Mouse (Mus musculus) kidney, embryonic 16.5 days (tissue): ENCODE measurements around the gene Lgi2. TPM values are rescaled to one million over a fixed set of nuclear protein-coding genes. Genes with fewer than 3 reads are reported as not detected.

Experiments used
- ATAC-seq: fragments of 200-750 bp; cut with Nextera tagmentation; 2 replicates; pipeline ENCODE4 v1.8.0; 2017; ENCODE audit warnings: moderate TSS enrichment; ENCODE audit not compliant: low FRiP score, low TSS enrichment
- H3K27ac ChIP-seq: fragments of 300-500 bp; sonication (generic); 2 replicates; pipeline ENCODE4 v1.5.1; 2014; ENCODE audit warnings: low read length
- H3K27me3 ChIP-seq: fragments of 300-500 bp; sonication (generic); 2 replicates; pipeline ENCODE4 v1.6.1; 2014; ENCODE audit warnings: low read length, control low read depth, mixed read lengths; ENCODE audit not compliant: insufficient read depth
- H3K36me3 ChIP-seq: fragments of 300-500 bp; sonication (generic); 2 replicates; pipeline ENCODE4 v1.6.1; 2014; ENCODE audit warnings: low read length, control low read depth, mixed read lengths; ENCODE audit not compliant: insufficient read depth
- H3K4me1 ChIP-seq: fragments of 300-500 bp; sonication (generic); 2 replicates; pipeline ENCODE4 v1.6.1; 2014; ENCODE audit warnings: low read length, control low read depth, mixed read lengths; ENCODE audit not compliant: insufficient read depth
- H3K4me2 ChIP-seq: fragments of 300-500 bp; sonication (generic); replicated peaks from 2 replicates; pipeline ENCODE4 v1.6.1; 2014; ENCODE audit warnings: low read depth, low read length
- H3K4me3 ChIP-seq: fragments of 300-500 bp; sonication (generic); 2 replicates; pipeline ENCODE4 v1.5.1; 2014; ENCODE audit warnings: mild to moderate bottlenecking, low read length
- H3K9ac ChIP-seq: fragments of 300-500 bp; sonication (generic); replicated peaks from 2 replicates; pipeline ENCODE4 v1.6.1; 2014; ENCODE audit warnings: low read length
- H3K9me3 ChIP-seq: fragments of 300-500 bp; sonication (generic); 2 replicates; pipeline ENCODE4 v1.6.1; 2016; ENCODE audit warnings: low read length, control low read depth
- WGBS: fragments of 180-500 bp; shearing (Covaris S2); extraction: QIAGEN DNeasy Blood & Tissue Kit; methylation state at CpG from one replicate; pipeline ENCODE4 v1.1.7; 2014; 5-methylcytosine and 5-hydroxymethylcytosine counted together
- polyA plus RNA-seq: library from polyadenylated mRNA; unstranded; fragments of >200 nt; fragmentation: Nextera tagmentation; extraction: Ambion mirVana; gene quantifications from 2 replicates; pipeline ENCODE4 v1.2.1, GENCODE M21; 2015

Lgi2 gene
- polyA plus RNA-seq, 1 experiment from 2014 or later, result 2.9 TPM

DNA sequence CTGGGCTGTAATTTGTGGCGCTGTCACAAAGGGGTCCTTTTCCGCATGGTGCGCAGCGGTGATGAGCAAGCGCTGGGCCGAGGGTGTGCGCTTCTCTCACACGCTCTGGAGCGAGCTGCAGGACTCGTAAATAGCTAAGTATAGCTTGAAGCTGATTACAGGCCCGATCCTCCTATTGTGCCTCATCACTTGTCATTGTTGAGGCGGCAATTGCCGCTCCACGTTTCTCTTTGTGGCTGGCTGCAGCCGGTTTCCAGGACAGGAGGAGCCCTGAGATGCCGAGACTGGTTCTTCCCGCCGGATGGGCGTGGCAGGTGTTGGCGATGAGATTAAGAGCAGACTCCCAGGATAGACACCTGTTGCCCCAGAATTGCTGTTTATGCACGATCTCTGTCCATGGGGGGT, 50.2 kb downstream of the Lgi2 start:
- 18% methylated on average over 21 of the region's 21 CpGs for WGBS
- no peak for ATAC-seq
- Histone ChIP-seq H3K9me3 (peaks cover 4% of the 10 kb centered on the region), H3K9ac (no peak overlapping the region), H3K4me2 (peak overlapping the region; percentile 54), H3K36me3 (no peaks in the 10 kb centered on the region), H3K27ac (no peak overlapping the region), H3K4me1 (0 out of 2 replicates have a peak, but pooled peaks cover 4% of the 10 kb centered on the region), H3K4me3 (peak overlapping the region; percentile 29), H3K27me3 (0 out of 2 replicates have a peak, but pooled peaks cover 5% of the 10 kb centered on the region)

DNA sequence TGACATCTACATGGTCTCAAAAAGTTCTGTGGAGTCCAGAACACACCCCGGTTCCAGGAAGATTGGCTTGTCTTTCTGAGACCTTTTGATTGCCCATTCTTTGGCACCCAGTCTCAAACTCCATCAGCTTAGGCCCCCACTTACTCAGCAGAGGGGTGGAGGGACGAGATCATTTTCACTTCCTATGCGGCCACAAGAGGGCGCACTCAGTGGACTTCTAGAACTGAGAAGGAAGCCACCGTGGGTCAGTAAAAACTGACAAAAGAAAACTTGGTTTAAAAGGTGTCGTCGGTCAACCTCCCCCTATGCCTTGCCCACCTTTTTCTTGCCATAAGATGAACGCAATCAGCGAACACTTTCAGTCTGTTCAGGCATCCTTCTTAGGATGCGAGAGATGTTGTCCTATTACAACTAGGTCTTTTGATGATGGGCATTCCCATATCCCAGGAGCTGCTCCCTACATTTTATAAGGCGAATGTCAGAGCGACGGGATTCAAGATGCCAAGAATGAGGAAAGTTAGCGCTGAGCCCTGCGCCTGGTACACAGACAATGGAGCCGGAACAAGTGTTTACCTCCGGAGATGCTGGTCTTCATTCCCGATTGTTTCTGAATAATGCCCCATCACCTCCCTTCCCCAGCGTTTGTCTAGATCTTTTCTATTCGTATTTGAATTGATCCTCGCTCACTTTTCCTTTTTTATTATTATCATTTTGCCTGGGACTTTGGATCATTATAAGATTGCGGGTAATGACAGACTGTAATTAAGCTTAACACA, 50.8 kb downstream of the Lgi2 start:
- H3K9ac ChIP-seq, result 0 out of 2 replicates have a peak overlapping the region, but pooled peaks have one; percentile 26
- H3K4me1 ChIP-seq, result 0 out of 2 replicates have a peak, but pooled peaks cover 4% of the 10 kb centered on the region
- peak overlapping the region; percentile 29 for H3K4me3 ChIP-seq
- 30% methylated on average over 22 of the region's 22 CpGs for WGBS
- peak overlapping the region; percentile 54 for H3K4me2 ChIP-seq
- H3K36me3 ChIP-seq, result no peaks in the 10 kb centered on the region
- 0 out of 2 replicates have a peak, but pooled peaks cover 5% of the 10 kb centered on the region for H3K27me3 ChIP-seq
- peaks cover 4% of the 10 kb centered on the region for H3K9me3 ChIP-seq
- no peak overlapping the region for H3K27ac ChIP-seq
- ATAC-seq, result peak; percentile 32; the same call in 1 of the 2 replicates

DNA sequence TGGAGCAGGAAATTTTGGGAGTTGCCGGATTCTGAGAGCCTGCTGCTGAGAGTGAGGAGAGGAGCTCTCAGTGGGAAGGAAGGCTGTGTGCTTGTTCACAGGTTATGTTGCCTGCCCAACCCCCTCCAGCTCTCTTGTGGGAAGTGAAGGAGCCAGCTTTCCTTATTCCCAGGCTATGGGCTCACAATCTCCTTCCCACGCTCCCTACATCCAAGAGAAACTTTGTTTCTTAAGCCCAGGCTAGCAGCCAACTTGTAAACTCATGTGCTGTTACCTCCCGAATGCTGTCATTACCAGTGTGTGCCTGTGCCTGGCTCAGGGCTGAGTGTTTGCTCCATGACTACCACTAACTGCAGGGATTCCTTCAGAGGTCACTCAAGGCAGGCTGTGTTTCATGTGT, 55.2 kb downstream of the Lgi2 start:
- no peaks in the 10 kb centered on the region for H3K36me3 ChIP-seq
- no peak overlapping the region for H3K4me2 ChIP-seq
- H3K9ac ChIP-seq, result no peak overlapping the region
- WGBS, result 70% methylated on average over 3 of the region's 3 CpGs
- H3K4me1 ChIP-seq, result 0 out of 2 replicates have a peak, but pooled peaks cover 4% of the 10 kb centered on the region
- no peak overlapping the region for H3K27ac ChIP-seq
- no peaks in the 10 kb centered on the region for H3K9me3 ChIP-seq
- no peaks in the 10 kb centered on the region for H3K27me3 ChIP-seq
- no peak for ATAC-seq
- no peak overlapping the region for H3K4me3 ChIP-seq

DNA sequence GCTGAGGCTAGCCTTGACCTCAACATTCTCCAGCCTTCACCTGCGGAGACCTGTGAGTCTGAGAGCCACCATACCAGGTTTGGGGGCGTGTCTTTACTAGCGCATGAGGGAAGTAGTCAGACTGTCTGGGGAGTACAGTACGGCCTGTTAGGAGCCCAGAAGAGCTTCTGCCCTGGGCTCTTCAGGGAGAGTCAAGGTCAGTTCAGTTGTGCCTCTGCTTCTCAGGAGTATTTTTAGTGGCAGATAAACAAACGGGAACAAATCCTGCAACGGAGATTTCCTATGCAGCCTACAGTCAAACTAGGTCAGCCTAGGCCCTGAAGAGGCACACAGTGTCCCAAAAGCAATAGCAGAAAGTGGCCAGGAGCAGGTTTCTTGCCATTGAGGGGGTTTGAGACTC, 56.8 kb downstream of the Lgi2 start:
- Histone ChIP-seq H3K9me3 (no peaks in the 10 kb centered on the region), H3K27me3 (no peaks in the 10 kb centered on the region), H3K36me3 (no peaks in the 10 kb centered on the region), H3K4me2 (no peak overlapping the region), H3K27ac (no peak overlapping the region), H3K4me3 (no peak overlapping the region), H3K9ac (no peak overlapping the region), H3K4me1 (no peaks in the 10 kb centered on the region)
- no peak for ATAC-seq
- WGBS, result 82% methylated on average over 6 of the region's 6 CpGs

DNA sequence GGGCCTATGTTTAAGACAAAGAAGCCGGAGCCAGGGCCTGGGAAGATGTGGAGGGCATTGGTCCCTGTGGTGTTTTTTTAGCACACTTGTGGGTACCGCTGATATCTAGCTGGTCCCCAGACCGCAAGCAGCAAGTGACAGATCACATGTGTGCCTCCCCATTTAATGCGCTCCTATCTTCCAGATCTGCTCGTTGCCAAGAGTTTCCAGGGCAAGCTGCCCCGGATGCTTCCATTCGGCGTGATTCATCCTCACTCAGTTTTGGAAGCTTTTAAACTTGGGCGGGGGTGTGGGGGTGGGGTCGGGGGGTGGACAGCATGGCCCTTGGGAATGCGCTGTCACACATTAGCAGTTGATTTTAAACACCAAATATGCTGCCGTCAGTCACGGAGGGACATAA, 61.6 kb downstream of the Lgi2 start:
- no peak for ATAC-seq
- Histone ChIP-seq H3K4me1 (no peaks in the 10 kb centered on the region), H3K4me3 (no peak overlapping the region), H3K27me3 (no peaks in the 10 kb centered on the region), H3K27ac (no peak overlapping the region), H3K36me3 (no peaks in the 10 kb centered on the region), H3K4me2 (no peak overlapping the region), H3K9ac (no peak overlapping the region), H3K9me3 (no peaks in the 10 kb centered on the region)
- 83% methylated on average over 13 of the region's 13 CpGs for WGBS

- H3K27ac ChIP-seq, result no peak overlapping the region
- 90% methylated on average over 11 of the region's 11 CpGs for WGBS
- no peaks in the 10 kb centered on the region for H3K9me3 ChIP-seq
- ATAC-seq, result no peak
- H3K4me1 ChIP-seq, result no peaks in the 10 kb centered on the region
- no peaks in the 10 kb centered on the region for H3K36me3 ChIP-seq
- no peak overlapping the region for H3K9ac ChIP-seq
- H3K4me3 ChIP-seq, result no peak overlapping the region
- H3K4me2 ChIP-seq, result no peak overlapping the region
- H3K27me3 ChIP-seq, result no peaks in the 10 kb centered on the region
Measured at GRCm38 (mm10) chr5:52504148-52504547, 62.1 kb downstream of the Lgi2 start.

- ATAC-seq, result no peak
- H3K9ac ChIP-seq, result no peak overlapping the region
- WGBS, result 46% methylated on average over 14 of the region's 14 CpGs
- H3K4me2 ChIP-seq, result no peak overlapping the region
- H3K36me3 ChIP-seq, result no peaks in the 10 kb centered on the region
- H3K4me3 ChIP-seq, result no peak overlapping the region
- no peak overlapping the region for H3K27ac ChIP-seq
- no peaks in the 10 kb centered on the region for H3K9me3 ChIP-seq
- no peaks in the 10 kb centered on the region for H3K27me3 ChIP-seq
- H3K4me1 ChIP-seq, result no peaks in the 10 kb centered on the region
Measured at GRCm38 (mm10) chr5:52495671-52496070, 70.6 kb downstream of the Lgi2 start.

DNA sequence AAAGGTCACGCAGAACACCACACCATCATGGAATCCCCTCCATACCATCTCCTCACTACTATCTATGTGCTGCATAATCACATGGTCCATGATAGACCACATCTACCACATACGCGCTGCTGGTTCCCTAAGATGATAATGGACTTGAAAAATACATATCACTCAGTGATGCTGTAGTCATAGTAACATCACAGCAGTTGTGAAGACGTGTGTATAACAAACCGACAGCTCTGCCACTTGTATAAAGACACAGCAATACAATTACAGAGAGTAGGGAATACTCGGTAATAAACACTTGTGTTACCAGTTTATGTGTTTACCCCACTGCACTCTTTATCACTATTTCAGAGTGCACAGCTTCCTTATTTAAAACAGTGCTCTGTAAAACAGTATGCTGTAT, 74.8 kb downstream of the Lgi2 start:
- 90% methylated on average over 6 of the region's 6 CpGs for WGBS
- no peak overlapping the region for H3K4me2 ChIP-seq
- no peak overlapping the region for H3K4me3 ChIP-seq
- H3K9ac ChIP-seq, result no peak overlapping the region
- no peaks in the 10 kb centered on the region for H3K9me3 ChIP-seq
- H3K36me3 ChIP-seq, result no peaks in the 10 kb centered on the region
- H3K27ac ChIP-seq, result no peak overlapping the region
- H3K4me1 ChIP-seq, result no peaks in the 10 kb centered on the region
- ATAC-seq, result no peak
- H3K27me3 ChIP-seq, result no peaks in the 10 kb centered on the region

DNA sequence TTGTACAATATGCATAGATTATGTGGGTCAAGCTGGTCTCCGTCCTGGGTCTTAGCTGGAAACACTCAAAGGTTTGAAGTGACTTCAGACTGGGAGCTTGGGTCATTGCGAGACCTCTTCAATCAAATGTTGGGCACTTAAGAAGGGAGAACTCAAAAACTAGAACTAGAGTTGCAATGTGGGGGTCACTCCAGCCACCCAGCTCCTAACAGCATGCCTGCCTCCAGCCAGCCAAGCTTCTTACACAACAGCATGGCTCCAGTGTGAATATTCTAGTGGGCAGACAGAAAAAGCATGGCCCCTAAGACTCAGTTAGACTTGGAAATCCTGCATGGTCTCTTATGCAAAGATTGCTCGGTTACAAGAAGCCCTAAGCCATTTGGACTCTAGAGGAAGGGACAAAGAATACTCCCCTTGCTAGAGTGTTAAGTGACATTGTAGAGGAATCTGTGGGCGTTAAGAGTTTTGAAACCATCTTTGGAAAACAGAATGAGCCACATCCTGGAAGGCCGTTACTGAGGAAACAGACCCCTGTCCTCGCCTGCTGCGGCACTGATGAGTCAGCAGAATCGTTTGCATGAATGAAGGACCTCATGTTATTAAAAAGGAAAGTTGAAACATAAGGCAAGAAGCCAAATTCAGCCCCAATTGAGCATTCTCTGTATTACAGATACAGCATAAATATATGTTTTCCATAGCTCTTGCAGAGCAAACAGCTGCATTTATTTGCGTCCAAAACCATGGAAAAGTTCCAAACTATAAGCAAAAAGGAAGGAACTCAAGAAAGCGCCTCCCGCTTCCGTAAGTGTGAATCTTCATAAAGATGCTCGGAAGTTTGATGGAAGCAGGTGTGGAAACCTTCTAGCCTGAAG, 78.5 kb downstream of the Lgi2 start:
- H3K27me3 ChIP-seq, result no peaks in the 10 kb centered on the region
- WGBS, result 77% methylated on average over 13 of the region's 13 CpGs
- no peak for ATAC-seq
- no peaks in the 10 kb centered on the region for H3K36me3 ChIP-seq
- no peak overlapping the region for H3K9ac ChIP-seq
- no peak overlapping the region for H3K27ac ChIP-seq
- H3K4me3 ChIP-seq, result no peak overlapping the region
- H3K4me2 ChIP-seq, result no peak overlapping the region
- no peaks in the 10 kb centered on the region for H3K9me3 ChIP-seq
- no peaks in the 10 kb centered on the region for H3K4me1 ChIP-seq
